Mouse (Mus musculus) inflammation-experienced regulatory T-cells (primary cell): ENCODE measurements around the gene Bcor. TPM values are rescaled to one million over a fixed set of nuclear protein-coding genes. Genes with fewer than 3 reads are reported as not detected.

Source experiments
- polyA plus RNA-seq, 2 experiments: library from polyadenylated mRNA; unstranded; fragments of 100-300 nt; shearing (Covaris generic); gene quantifications; one replicate each; pipeline ENCODE4 v1.2.1; 2017

The Bcor gene
- polyA plus RNA-seq, result 10 to 100 TPM; 30.1 to 31.1 TPM

DNA sequence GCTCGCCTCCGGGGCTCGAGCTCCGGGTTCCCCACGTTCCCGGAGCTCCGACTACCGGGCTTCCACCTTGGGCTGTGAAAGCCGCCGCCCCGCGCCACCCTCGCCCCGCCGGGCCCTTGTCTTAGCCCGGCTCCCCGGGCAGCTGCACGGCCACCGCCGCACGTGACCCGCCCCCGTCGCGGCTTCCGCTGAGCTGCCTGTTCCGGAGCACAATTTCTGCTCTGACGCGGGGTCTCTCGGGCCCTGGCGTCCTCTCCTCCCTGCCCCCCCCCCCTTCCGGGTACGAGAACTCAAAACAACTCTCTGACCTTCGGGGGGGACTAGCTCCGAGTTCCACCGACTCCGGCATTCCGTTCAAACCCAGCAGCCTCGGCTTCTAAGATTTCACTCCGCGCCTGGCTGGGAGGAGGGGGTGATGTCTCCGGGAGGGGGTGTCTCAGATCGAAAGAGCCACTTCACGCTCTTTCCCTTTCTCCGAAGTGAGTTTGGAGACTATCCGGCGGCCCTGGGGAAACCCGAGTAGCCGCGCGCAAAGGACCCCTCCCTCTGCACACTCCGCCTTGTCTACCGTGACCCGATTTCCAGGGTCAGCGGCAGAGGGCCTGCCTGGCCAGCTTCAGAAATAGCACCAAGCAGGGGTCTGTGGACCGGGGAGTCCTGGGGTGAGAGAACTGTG, at the start of gene Bcor:
Gene Bcor (minus strand): TSS at position 375 of the 676 bp plus-strand sequence.

